Mouse (Mus musculus): ENCODE results near the gene Dclre1b.
"Not testable (repeated sequence)": the region's sequence is repeated elsewhere in the genome, so short reads cannot be mapped to it uniquely, and the experiment has no call there.

Dclre1b gene

GRCm38 (mm10) chr3:103810967-103811366 lies 1.7 kb upstream of the Dclre1b start:
- DNase-seq (ENCODE audit: extremely low spot score): no peak

GRCm38 (mm10) chr3:103809799-103810150 lies 531 bp upstream of the Dclre1b start:
- no peak for DNase-seq (ENCODE audit: extremely low spot score)

- no peak for DNase-seq (ENCODE audit: extremely low spot score)
Measured at GRCm38 (mm10) chr3:103805671-103806070, 3.6 kb downstream of the Dclre1b start.

GRCm38 (mm10) chr3:103802861-103803260 lies 6.4 kb downstream of the Dclre1b start:
- DNase-seq (ENCODE audit: extremely low spot score): no peak

GRCm38 (mm10) chr3:103801631-103802531 lies 7.4 kb downstream of the Dclre1b start:
- no peak for DNase-seq (ENCODE audit: extremely low spot score)

- no peak for DNase-seq (ENCODE audit: extremely low spot score)
Measured at GRCm38 (mm10) chr3:103799507-103799906, 9.7 kb downstream of the Dclre1b start.

- no peak for DNase-seq (ENCODE audit: extremely low spot score)
Measured at GRCm38 (mm10) chr3:103796389-103796788, 12.9 kb downstream of the Dclre1b start.

GRCm38 (mm10) chr3:103792566-103792965 lies 16.7 kb downstream of the Dclre1b start:
- DNase-seq (ENCODE audit: extremely low spot score): no peak

- DNase-seq (ENCODE audit: extremely low spot score): not testable (repeated sequence)
Measured at GRCm38 (mm10) chr3:103792111-103792406, 17.2 kb downstream of the Dclre1b start.

- peak; percentile 94 for DNase-seq (ENCODE audit: extremely low spot score)
Measured at GRCm38 (mm10) chr3:103791230-103792110, 17.8 kb downstream of the Dclre1b start, which contains the start of gene Hipk1. Gene Hipk1 (minus strand): TSS chr3:103791563.

GRCm38 (mm10) chr3:103790346-103791145 lies 18.7 kb downstream of the Dclre1b start:
- DNase-seq (ENCODE audit: extremely low spot score): no peak

GRCm38 (mm10) chr3:103789891-103790345 lies 19.3 kb downstream of the Dclre1b start:
- DNase-seq (ENCODE audit: extremely low spot score): peak; percentile 47

GRCm38 (mm10) chr3:103789096-103789495 lies 20.1 kb downstream of the Dclre1b start:
- DNase-seq (ENCODE audit: extremely low spot score): no peak

GRCm38 (mm10) chr3:103787225-103787624 lies 22.0 kb downstream of the Dclre1b start:
- DNase-seq (ENCODE audit: extremely low spot score): no peak

GRCm38 (mm10) chr3:103782844-103783609 lies 26.2 kb downstream of the Dclre1b start:
- no peak for DNase-seq (ENCODE audit: extremely low spot score)

- no peak for DNase-seq (ENCODE audit: extremely low spot score)
Measured at GRCm38 (mm10) chr3:103780777-103781176, 28.5 kb downstream of the Dclre1b start.

GRCm38 (mm10) chr3:103780271-103780670 lies 29.0 kb downstream of the Dclre1b start:
- DNase-seq (ENCODE audit: extremely low spot score): no peak

- no peak for DNase-seq (ENCODE audit: extremely low spot score)
Measured at GRCm38 (mm10) chr3:103779183-103779582, 30.1 kb downstream of the Dclre1b start.

- DNase-seq (ENCODE audit: extremely low spot score): no peak
Measured at GRCm38 (mm10) chr3:103778660-103779059, 30.6 kb downstream of the Dclre1b start.

GRCm38 (mm10) chr3:103777940-103778339 lies 31.3 kb downstream of the Dclre1b start:
- no peak for DNase-seq (ENCODE audit: extremely low spot score)

GRCm38 (mm10) chr3:103774009-103774408 lies 35.2 kb downstream of the Dclre1b start:
- no peak for DNase-seq (ENCODE audit: extremely low spot score)
